Mouse (Mus musculus) forebrain, embryonic 14.5 days (tissue): Measurements from ENCODE around the gene Nrm. TPM values are rescaled to one million over a fixed set of nuclear protein-coding genes. Genes with fewer than 3 reads are reported as not detected.

ENCODE experiments used
- ATAC-seq: fragments of 200-750 bp; cut with Nextera tagmentation; 2 replicates; pipeline ENCODE4 v1.8.0; 2017; ENCODE audit warnings: mild to moderate bottlenecking, moderate library complexity
- DNase-seq: peaks from one replicate; pipeline ENCODE4 v3.0.0-alpha.2; 2015; ENCODE audit warnings: low spot score
- H3K27ac ChIP-seq: fragments of 300-500 bp; sonication (generic); 2 replicates; pipeline ENCODE4 v1.5.1; 2014; ENCODE audit warnings: low read depth, mild to moderate bottlenecking, control low read depth, low read length, moderate library complexity
- H3K27me3 ChIP-seq: fragments of 300-500 bp; sonication (generic); replicated peaks from 2 replicates; pipeline ENCODE4 v1.6.1; 2014; ENCODE audit warnings: low read length, control low read depth, mixed read lengths; ENCODE audit not compliant: control insufficient read depth, insufficient read depth
- H3K36me3 ChIP-seq: fragments of 300-500 bp; sonication (generic); 2 replicates; pipeline ENCODE4 v1.6.1; 2014; ENCODE audit warnings: low read length, control low read depth; ENCODE audit not compliant: control insufficient read depth, insufficient read depth
- H3K4me1 ChIP-seq: fragments of 300-500 bp; sonication (generic); 2 replicates; pipeline ENCODE4 v1.6.1; 2014; ENCODE audit warnings: antibody characterized with exemption, low read length, control low read depth; ENCODE audit not compliant: control insufficient read depth, insufficient read depth
- H3K4me2 ChIP-seq: fragments of 300-500 bp; sonication (generic); 2 replicates; pipeline ENCODE4 v1.6.1; 2014; ENCODE audit warnings: mild to moderate bottlenecking, control low read depth, low read length
- H3K4me3 ChIP-seq: fragments of 300-500 bp; sonication (generic); 2 replicates; pipeline ENCODE4 v1.5.1; 2014; ENCODE audit warnings: low read depth, low read length, control low read depth
- H3K9ac ChIP-seq: fragments of 300-500 bp; sonication (generic); 2 replicates; pipeline ENCODE4 v1.6.1; 2014; ENCODE audit warnings: mild to moderate bottlenecking, low read length, control low read depth, moderate library complexity
- H3K9me3 ChIP-seq: fragments of 300-500 bp; sonication (generic); replicated peaks from 2 replicates; pipeline ENCODE4 v1.6.1; 2016; ENCODE audit warnings: low read length, control low read depth, mixed read lengths; ENCODE audit not compliant: control insufficient read depth
- WGBS: fragments of 180-500 bp; shearing (Covaris S2); extraction: QIAGEN DNeasy Blood & Tissue Kit; methylation state at CpG from one replicate; pipeline ENCODE4 v1.1.7; 2014; 5-methylcytosine and 5-hydroxymethylcytosine counted together
- polyA plus RNA-seq: library from polyadenylated mRNA; unstranded; fragments of >200 nt; fragmentation: Nextera tagmentation; extraction: Ambion mirVana; gene quantifications from 2 replicates; pipeline ENCODE4 v1.2.1, GENCODE M21; 2014

Nrm gene
- polyA plus RNA-seq, 1 experiment from 2014 or later: 29.6 TPM

GRCm38 (mm10) chr17:35868961-35869345, 7.8 kb downstream of the Nrm start:
- no peak overlapping the region for H3K27ac ChIP-seq
- H3K4me1 ChIP-seq: peaks cover 33% of the 10 kb centered on the region
- peaks cover 19% of the 10 kb centered on the region for H3K36me3 ChIP-seq
- H3K9ac ChIP-seq: peak overlapping the region; percentile 72
- H3K27me3 ChIP-seq: no peaks in the 10 kb centered on the region
- ATAC-seq: no peak
- H3K4me3 ChIP-seq: peak overlapping the region; percentile 59
- no peak for DNase-seq
- peak overlapping the region; percentile 92 for H3K4me2 ChIP-seq
- peaks cover 4% of the 10 kb centered on the region; the same call in 1 of the 2 replicates for H3K9me3 ChIP-seq
- WGBS: 4% methylated on average over 7 of the region's 7 CpGs

- Histone ChIP-seq H3K9me3 (peaks cover 4% of the 10 kb centered on the region; the same call in 1 of the 2 replicates), H3K4me1 (peaks cover 33% of the 10 kb centered on the region), H3K27ac (peak overlapping the region; percentile 55; the same call in 1 of the 2 replicates), H3K4me3 (peak overlapping the region; percentile 59), H3K9ac (peak overlapping the region; percentile 72), H3K36me3 (peaks cover 25% of the 10 kb centered on the region), H3K4me2 (peak overlapping the region; percentile 92), H3K27me3 (no peaks in the 10 kb centered on the region)
- WGBS: 3% methylated on average over 7 of the region's 7 CpGs
- peak; percentile 10 for DNase-seq
- no peak for ATAC-seq
Observed at GRCm38 (mm10) chr17:35869346-35870067, 8.4 kb downstream of the Nrm start.

GRCm38 (mm10) chr17:35870151-35870883, 9.2 kb downstream of the Nrm start:
- H3K4me1 ChIP-seq: peaks cover 33% of the 10 kb centered on the region
- DNase-seq: no peak
- WGBS: 76% methylated on average over 9 of the region's 9 CpGs

GRCm38 (mm10) chr17:35870884-35871696, 10.0 kb downstream of the Nrm start:
- Histone ChIP-seq H3K4me2 (peak overlapping the region; percentile 92), H3K9ac (peak overlapping the region; percentile 5; the same call in 1 of the 2 replicates), H3K4me3 (no peak overlapping the region), H3K9me3 (peaks cover 4% of the 10 kb centered on the region; the same call in 1 of the 2 replicates), H3K27ac (no peak overlapping the region), H3K36me3 (peaks cover 38% of the 10 kb centered on the region), H3K27me3 (no peaks in the 10 kb centered on the region), H3K4me1 (peaks cover 33% of the 10 kb centered on the region)
- ATAC-seq (no peak), DNase-seq (no peak)
- 84% methylated on average over 8 of the region's 8 CpGs for WGBS

More at GRCm38 (mm10) chr17:35870151-35870883, 9.2 kb downstream of the Nrm start:
- Histone ChIP-seq H3K9ac (peak overlapping the region; percentile 72), H3K36me3 (peaks cover 33% of the 10 kb centered on the region), H3K27ac (peak overlapping the region; percentile 18; the same call in 1 of the 2 replicates), H3K4me2 (peak overlapping the region; percentile 92), H3K4me3 (peak overlapping the region; percentile 59), H3K9me3 (peaks cover 4% of the 10 kb centered on the region; the same call in 1 of the 2 replicates), H3K27me3 (no peaks in the 10 kb centered on the region)
- ATAC-seq: no peak

GRCm38 (mm10) chr17:35873774-35874519, 12.8 kb downstream of the Nrm start:
- ATAC-seq: peak; percentile 57
- no peaks in the 10 kb centered on the region for H3K27me3 ChIP-seq
- peak; percentile 83 for DNase-seq
- H3K9ac ChIP-seq: peak overlapping the region; percentile 37; the same call in 1 of the 2 replicates
- peaks cover 4% of the 10 kb centered on the region; the same call in 1 of the 2 replicates for H3K9me3 ChIP-seq
- no peak overlapping the region for H3K4me3 ChIP-seq
- peaks cover 38% of the 10 kb centered on the region for H3K36me3 ChIP-seq
- 34% methylated on average over 21 of the region's 21 CpGs for WGBS
- H3K27ac ChIP-seq: peak overlapping the region; percentile 36; the same call in 1 of the 2 replicates
- peak overlapping the region; percentile 25; the same call in 1 of the 2 replicates for H3K4me2 ChIP-seq
- peaks cover 16% of the 10 kb centered on the region for H3K4me1 ChIP-seq

- no peak overlapping the region for H3K4me2 ChIP-seq
- H3K27ac ChIP-seq: no peak overlapping the region
- H3K9ac ChIP-seq: no peak overlapping the region
- DNase-seq (no peak), ATAC-seq (no peak)
- 91% methylated on average over 6 of the region's 6 CpGs for WGBS
- H3K4me3 ChIP-seq: no peak overlapping the region
- no peaks in the 10 kb centered on the region for H3K27me3 ChIP-seq
- H3K4me1 ChIP-seq: peaks cover 9% of the 10 kb centered on the region
- peaks cover 4% of the 10 kb centered on the region; the same call in 1 of the 2 replicates for H3K9me3 ChIP-seq
- H3K36me3 ChIP-seq: peaks cover 38% of the 10 kb centered on the region
Observed at GRCm38 (mm10) chr17:35874721-35875120, 13.6 kb downstream of the Nrm start.

- Histone ChIP-seq H3K27me3 (no peaks in the 10 kb centered on the region), H3K9me3 (no peaks in the 10 kb centered on the region), H3K4me3 (peak within 1 kb of the TSS; percentile 91), H3K4me1 (peaks cover 4% of the 10 kb centered on the region; the same call in 1 of the 2 replicates), H3K9ac (peak within 1 kb of the TSS; percentile 87), H3K36me3 (peaks cover 48% of the 10 kb centered on the region), H3K4me2 (peak within 1 kb of the TSS; percentile 86), H3K27ac (peak within 1 kb of the TSS; percentile 60)
- ATAC-seq: peak; percentile 94
- WGBS: 6% methylated on average over 66 of the region's 66 CpGs
- DNase-seq: peak; percentile 98
Observed at GRCm38 (mm10) chr17:35879245-35880057, 18.3 kb downstream of the Nrm start, which contains the start of gene Dhx16. Gene Dhx16, plus strand, starts transcription at chr17:35879819.
